Mouse (Mus musculus): ENCODE results near the gene Gm20388.
"Not testable (repeated sequence)": the region's sequence is repeated elsewhere in the genome, so short reads cannot be mapped to it uniquely, and the experiment has no call there.

The Gm20388 gene

GRCm38 (mm10) chr8:120680405-120680804 is 769.8 kb downstream of the Gm20388 start:
- not testable (repeated sequence) for DNase-seq (ENCODE audit: low spot score in 2 of 2)

- no peak for DNase-seq (ENCODE audit: low spot score in 2 of 2)
These were observed 770.5 kb downstream of the Gm20388 start for GRCm38 (mm10) chr8:120681113-120681512.

DNA sequence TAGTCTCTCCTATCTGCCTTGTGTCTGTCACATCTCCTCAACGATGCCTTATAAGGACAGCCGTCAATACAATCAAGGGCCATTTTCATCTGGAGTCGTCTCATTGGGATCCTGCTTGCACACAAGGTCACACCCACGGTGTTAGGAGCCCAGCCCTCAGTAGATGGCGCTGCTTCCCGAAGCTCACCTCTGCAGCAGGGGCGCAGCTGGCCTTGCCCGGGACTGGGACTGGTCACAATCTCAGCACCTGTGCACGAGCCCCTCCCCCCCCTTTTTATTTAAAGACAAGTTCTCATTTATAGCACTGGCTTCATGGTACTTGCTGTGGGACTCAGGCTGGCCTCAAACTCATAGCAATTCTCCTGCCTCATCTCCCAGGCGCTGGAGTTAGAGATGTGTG is 773.0 kb downstream of the Gm20388 start:
- DNase-seq (ENCODE audit: low spot score in 2 of 2), result no peak

DNA sequence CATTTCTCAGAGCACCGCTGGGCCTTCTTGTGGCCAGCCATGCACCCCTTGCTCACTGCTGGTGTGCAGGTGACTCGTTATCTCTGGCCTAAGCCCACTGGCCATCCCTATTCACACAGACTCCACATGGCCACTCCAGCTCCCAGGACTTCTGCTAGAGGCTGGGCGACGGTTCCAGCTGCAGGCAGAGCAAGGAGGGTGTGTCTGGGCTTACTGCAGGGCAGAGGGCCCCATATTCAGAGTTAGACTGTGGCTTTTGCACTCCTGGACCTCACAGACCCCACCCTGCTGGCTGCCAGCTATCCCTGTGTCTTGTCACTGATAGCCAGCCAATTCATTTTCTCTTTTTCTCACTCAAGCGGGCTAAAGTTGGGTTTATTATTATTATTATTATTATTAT is 773.4 kb downstream of the Gm20388 start:
- DNase-seq (ENCODE audit: low spot score in 2 of 2), result no peak

DNA sequence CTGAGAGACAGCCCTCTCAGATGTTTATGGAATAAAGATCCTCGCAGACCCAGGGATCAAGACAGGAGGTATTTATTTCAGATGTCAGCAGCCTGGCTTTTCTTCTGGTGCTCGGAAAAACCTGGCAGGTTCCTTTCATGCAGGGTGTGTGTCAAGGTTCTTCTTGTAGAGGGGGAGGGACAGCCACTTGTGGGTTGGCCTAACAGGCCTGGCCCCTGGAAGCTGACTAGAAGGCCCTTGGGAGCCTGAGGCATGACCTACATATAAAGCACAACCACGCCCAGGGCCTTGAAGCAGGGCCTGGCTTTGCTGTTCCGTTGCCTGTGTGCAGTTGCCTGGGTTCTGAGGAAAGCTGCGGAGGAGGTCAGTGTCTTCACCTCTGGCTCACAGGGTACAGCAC is 774.5 kb downstream of the Gm20388 start:
- no peak for DNase-seq (ENCODE audit: low spot score in 2 of 2)

GRCm38 (mm10) chr8:120685591-120685990 is 775.0 kb downstream of the Gm20388 start:
- DNase-seq (ENCODE audit: low spot score in 2 of 2), result no peak

DNA sequence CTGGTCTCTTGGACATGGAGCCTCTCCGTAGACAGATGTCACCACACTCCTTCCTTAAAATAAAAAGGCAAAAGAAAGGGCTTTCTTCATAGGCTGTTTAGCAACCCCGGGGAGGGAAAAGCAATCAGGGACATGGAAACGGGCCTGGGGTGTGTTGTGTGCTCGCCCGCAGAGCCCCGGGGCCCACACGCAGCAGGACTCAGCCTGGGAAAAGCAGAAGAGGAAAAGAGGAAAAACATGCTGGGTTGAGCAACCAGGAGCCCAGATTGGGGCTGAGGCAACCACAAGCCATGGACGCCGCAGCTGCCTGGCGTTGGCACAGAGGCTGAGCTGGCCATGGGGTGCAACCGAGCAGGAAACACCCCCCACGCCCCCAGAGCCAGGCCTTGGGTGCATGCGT is 775.4 kb downstream of the Gm20388 start:
- DNase-seq (ENCODE audit: low spot score in 2 of 2), result no peak

GRCm38 (mm10) chr8:120686576-120686975 is 775.9 kb downstream of the Gm20388 start:
- no peak for DNase-seq (ENCODE audit: low spot score in 2 of 2)

- DNase-seq (ENCODE audit: low spot score in 2 of 2), result no peak
These were observed 777.1 kb downstream of the Gm20388 start for GRCm38 (mm10) chr8:120687786-120688185.

DNA sequence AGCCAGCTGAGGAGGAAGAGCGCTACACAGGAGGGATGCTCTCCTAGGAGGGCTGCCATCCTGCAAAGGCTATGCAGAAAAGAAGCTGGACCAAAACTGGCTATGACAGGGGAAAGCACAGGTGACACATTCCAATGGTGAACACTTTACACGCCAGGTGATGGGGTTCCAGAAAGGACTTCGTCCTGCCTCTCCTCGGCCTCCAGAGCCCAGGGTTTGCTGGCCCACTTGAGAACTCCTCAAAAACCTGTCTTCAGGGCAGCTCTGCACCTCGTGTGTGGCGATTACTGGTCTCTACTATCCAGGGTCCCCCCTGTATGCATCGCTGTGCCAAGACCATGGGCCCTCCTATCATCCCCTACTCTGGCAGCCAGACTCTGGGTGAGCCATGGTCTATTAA is 777.9 kb downstream of the Gm20388 start:
- no peak for DNase-seq (ENCODE audit: low spot score in 2 of 2)

- no peak for DNase-seq (ENCODE audit: low spot score in 2 of 2)
These were observed 782.3 kb downstream of the Gm20388 start for GRCm38 (mm10) chr8:120692934-120693333.

DNA sequence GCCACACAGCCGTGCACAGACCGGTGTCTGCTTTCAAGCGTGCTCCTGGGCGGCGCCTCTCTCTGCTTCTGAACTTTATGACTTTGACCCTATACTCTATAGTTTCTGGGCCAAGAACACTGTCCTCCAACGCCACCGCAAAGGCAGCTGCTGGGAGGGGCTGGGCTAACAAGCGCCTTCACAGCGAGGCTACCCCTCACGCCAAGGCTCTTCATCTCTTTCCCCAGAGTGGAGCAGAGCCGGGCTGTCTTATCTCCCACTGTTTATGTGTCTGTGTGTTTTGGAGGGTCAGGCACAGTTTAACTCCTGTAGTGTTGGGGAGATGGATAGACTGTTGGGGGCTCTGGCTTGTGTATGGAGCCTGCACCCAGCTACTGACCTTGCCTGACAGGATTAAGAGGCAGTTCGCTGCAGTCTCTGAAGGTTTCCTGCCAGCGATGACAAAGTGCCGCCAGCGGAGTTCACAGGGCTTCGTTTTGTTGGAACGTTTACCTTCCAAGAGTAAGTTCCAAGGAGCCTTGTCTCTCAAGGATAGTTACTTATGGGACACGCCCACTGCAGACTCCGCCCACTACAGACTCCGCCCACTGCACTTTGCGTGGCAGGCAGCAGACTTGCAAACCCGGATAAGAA is 783.3 kb downstream of the Gm20388 start:
- no peak for DNase-seq (ENCODE audit: low spot score in 2 of 2)

- DNase-seq (ENCODE audit: low spot score in 2 of 2), result no peak
These were observed 785.9 kb downstream of the Gm20388 start for GRCm38 (mm10) chr8:120696401-120697153.

- no peak for DNase-seq (ENCODE audit: low spot score in 2 of 2)
These were observed 786.7 kb downstream of the Gm20388 start for GRCm38 (mm10) chr8:120697154-120697978.

DNA sequence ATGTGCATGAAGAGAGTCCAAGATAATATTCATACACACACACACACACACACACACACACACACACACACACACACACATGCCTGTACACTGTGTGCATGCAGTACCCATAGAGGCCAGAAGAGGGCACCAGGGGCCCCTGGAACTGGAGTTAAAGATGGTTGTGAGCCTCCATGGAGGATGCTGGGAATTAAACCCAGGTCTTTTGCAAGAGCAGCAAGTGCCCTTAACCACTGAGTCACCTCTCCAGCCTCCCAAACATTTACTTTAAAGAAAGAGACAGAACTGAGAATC is 787.3 kb downstream of the Gm20388 start:
- DNase-seq (ENCODE audit: low spot score in 2 of 2), result no peak

GRCm38 (mm10) chr8:120698426-120698825 is 787.8 kb downstream of the Gm20388 start:
- no peak for DNase-seq (ENCODE audit: low spot score in 2 of 2)

- DNase-seq (ENCODE audit: low spot score in 2 of 2), result no peak
These were observed 788.4 kb downstream of the Gm20388 start for GRCm38 (mm10) chr8:120699079-120699478.

DNA sequence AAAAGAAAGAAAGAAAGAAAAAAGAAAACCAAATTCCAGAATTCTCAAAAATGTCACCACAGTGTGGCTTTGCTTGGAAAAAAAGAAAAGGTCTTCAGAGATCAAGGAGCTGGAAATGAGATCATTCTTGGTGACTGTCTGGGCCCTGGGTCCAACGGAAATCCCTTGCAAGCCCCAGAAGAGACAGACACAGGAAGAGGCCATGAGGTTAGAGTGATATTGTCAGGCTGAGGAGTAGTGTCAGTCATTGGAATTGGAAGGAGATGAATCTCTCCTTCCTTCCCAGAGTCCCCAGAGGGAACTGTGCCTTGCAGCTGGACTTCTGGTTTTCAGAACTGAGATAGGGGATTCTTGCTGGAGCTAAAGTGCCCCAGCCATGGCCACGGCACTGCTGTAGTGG is 788.9 kb downstream of the Gm20388 start:
- DNase-seq (ENCODE audit: low spot score in 2 of 2), result no peak

- no peak for DNase-seq (ENCODE audit: low spot score in 2 of 2)
These were observed 789.4 kb downstream of the Gm20388 start for GRCm38 (mm10) chr8:120700053-120700452.

- peak; percentile 23 to 43 for DNase-seq (ENCODE audit: low spot score in 2 of 2)
These were observed 791.3 kb downstream of the Gm20388 start for GRCm38 (mm10) chr8:120701758-120702465.

DNA sequence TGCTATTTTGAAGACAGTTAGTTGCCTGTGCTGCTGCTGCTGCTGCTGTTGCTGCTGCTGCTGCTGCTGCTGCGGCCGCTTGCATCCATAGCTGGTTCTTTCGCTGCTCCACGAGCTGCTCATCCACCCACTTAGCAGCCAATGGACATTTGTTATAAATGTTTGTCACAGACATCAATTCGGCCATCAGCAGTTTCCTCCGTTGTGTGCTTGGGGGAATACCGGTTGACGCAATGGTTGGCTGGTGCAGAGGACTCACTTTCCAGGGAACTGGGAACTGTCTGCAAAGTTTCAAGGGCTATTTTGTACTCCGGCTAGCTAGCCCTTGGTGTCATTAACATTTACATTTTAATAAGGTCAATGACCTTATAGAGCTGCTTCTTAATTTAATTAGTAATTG is 793.6 kb downstream of the Gm20388 start:
- no peak for DNase-seq (ENCODE audit: low spot score in 2 of 2)

DNA sequence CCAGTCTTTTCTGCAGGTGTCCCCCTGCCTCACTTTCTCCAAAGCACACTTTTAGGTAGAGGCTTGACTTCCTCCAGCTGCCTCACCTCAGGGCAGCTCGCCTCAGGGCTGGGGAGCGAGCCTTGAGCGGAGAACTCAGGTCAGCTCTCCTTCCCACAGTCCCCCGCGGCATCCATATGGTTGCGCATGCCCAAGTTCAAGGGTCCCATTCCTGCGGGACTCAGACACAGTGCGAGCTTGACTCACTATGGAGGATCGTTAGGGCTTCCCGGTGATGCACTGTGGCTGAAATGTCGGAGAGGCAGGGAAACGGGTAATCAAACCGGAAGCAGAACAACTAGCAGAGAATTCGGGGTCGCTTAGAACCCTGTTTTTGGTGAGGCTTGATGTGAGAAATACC is 794.5 kb downstream of the Gm20388 start:
- DNase-seq (ENCODE audit: low spot score in 2 of 2), result no peak

Data from right cerebral cortex, postnatal 36 days (tissue).